Mouse (Mus musculus): ENCODE measurements around the gene Elmo2. TPM values are rescaled to one million over a fixed set of nuclear protein-coding genes. Genes with fewer than 3 reads are reported as not detected.

Elmo2 gene
- total RNA-seq, 1 experiment = 21.7 TPM

- no peak for DNase-seq (ENCODE audit: low read depth, low spot score)
- in situ Hi-C loops (cut with MboI; ENCODE audit: low sequenced_read_pairs in 2 of 2, unreplicated experiment in 2 of 2) = loop anchor here in 1 of 2 experiments (10.0 kb wide), 1 partner anchor 207 kb away; no protein-coding TSS in a partner anchor
- H3K9ac ChIP-seq (ENCODE audit: insufficient read depth, low read depth, low read length, poor library complexity, severe bottlenecking) = no peak overlapping the region
- H3K4me3 ChIP-seq (ENCODE audit: insufficient read depth in 1 of 2, low read depth in 1 of 2, low read length in 2 of 2, poor library complexity in 1 of 2, severe bottlenecking in 1 of 2) = no peak overlapping the region
- no peak overlapping the region for H3K27ac ChIP-seq (ENCODE audit: insufficient read depth, low read depth, low read length, poor library complexity, severe bottlenecking)
- H3K4me1 ChIP-seq (ENCODE audit: control insufficient read depth in 2 of 2, insufficient read depth in 2 of 2, low read length in 2 of 2, poor library complexity in 1 of 2) = peaks cover 2 to 15% of the 10 kb centered on the region in 2 experiments; a peak in 2 of 4 replicates
- no peaks in the 10 kb centered on the region for H3K9me3 ChIP-seq (ENCODE audit: control insufficient read depth, insufficient read depth, low read depth, low read length)
- TF ChIP-seq ZC3H11A (IDR thresholded peaks at IDR 0.05; ENCODE audit: borderline replicate concordance, low read depth, low read length) = no peak
- no peak for TF ChIP-seq HCFC1 (IDR thresholded peaks at IDR 0.05; ENCODE audit: borderline replicate concordance, insufficient read depth, low read length)
- TF ChIP-seq CHD2 (IDR thresholded peaks at IDR 0.05; ENCODE audit: low read depth, low read length) = no peak
- peaks cover 23% of the 10 kb centered on the region; the same call in 1 of the 2 replicates for H3K36me3 ChIP-seq (ENCODE audit: control insufficient read depth, insufficient read depth, low read length, poor library complexity, severe bottlenecking)
Observed at GRCm38 (mm10) chr2:165281779-165282311, 44.4 kb downstream of the Elmo2 start.

GRCm38 (mm10) chr2:165279351-165279750 is 46.9 kb downstream of the Elmo2 start:
- Histone ChIP-seq H3K9me3 (ENCODE audit: control insufficient read depth, insufficient read depth, low read depth, low read length) (no peaks in the 10 kb centered on the region), H3K4me3 (ENCODE audit: insufficient read depth in 1 of 2, low read depth in 1 of 2, low read length in 2 of 2, poor library complexity in 1 of 2, severe bottlenecking in 1 of 2) (no peak overlapping the region), H3K36me3 (ENCODE audit: control insufficient read depth, insufficient read depth, low read length, poor library complexity, severe bottlenecking) (peaks cover 26% of the 10 kb centered on the region; the same call in 1 of the 2 replicates), H3K9ac (ENCODE audit: insufficient read depth, low read depth, low read length, poor library complexity, severe bottlenecking) (no peak overlapping the region), H3K27ac (ENCODE audit: insufficient read depth, low read depth, low read length, poor library complexity, severe bottlenecking) (no peak overlapping the region), H3K4me1 (ENCODE audit: control insufficient read depth in 2 of 2, insufficient read depth in 2 of 2, low read length in 2 of 2, poor library complexity in 1 of 2) (peaks cover 0 to 2% of the 10 kb centered on the region in 2 experiments; a peak in 1 of 4 replicates)
- in situ Hi-C loops (cut with MboI; ENCODE audit: low sequenced_read_pairs in 2 of 2, unreplicated experiment in 2 of 2) = no loop called here
- TF ChIP-seq MAFK (IDR thresholded peaks at IDR 0.05; ENCODE audit: insufficient read depth, low read depth, low read length) (no peak), HCFC1 (IDR thresholded peaks at IDR 0.05; ENCODE audit: borderline replicate concordance, insufficient read depth, low read length) (no peak), ZC3H11A (IDR thresholded peaks at IDR 0.05; ENCODE audit: borderline replicate concordance, low read depth, low read length) (no peak)
- DNase-seq (ENCODE audit: low read depth, low spot score) = no peak

- peaks cover 26% of the 10 kb centered on the region; the same call in 1 of the 2 replicates for H3K36me3 ChIP-seq (ENCODE audit: control insufficient read depth, insufficient read depth, low read length, poor library complexity, severe bottlenecking)
- H3K9ac ChIP-seq (ENCODE audit: insufficient read depth, low read depth, low read length, poor library complexity, severe bottlenecking) = no peak overlapping the region
- in situ Hi-C loops (cut with MboI; ENCODE audit: low sequenced_read_pairs in 2 of 2, unreplicated experiment in 2 of 2) = no loop called here
- no peak for DNase-seq (ENCODE audit: low read depth, low spot score)
- no peak overlapping the region for H3K4me3 ChIP-seq (ENCODE audit: insufficient read depth in 1 of 2, low read depth in 1 of 2, low read length in 2 of 2, poor library complexity in 1 of 2, severe bottlenecking in 1 of 2)
- TF ChIP-seq MAFK (IDR thresholded peaks at IDR 0.05; ENCODE audit: insufficient read depth, low read depth, low read length) = no peak
- peaks cover 0 to 2% of the 10 kb centered on the region in 2 experiments; a peak in 1 of 4 replicates for H3K4me1 ChIP-seq (ENCODE audit: control insufficient read depth in 2 of 2, insufficient read depth in 2 of 2, low read length in 2 of 2, poor library complexity in 1 of 2)
- no peak overlapping the region for H3K27ac ChIP-seq (ENCODE audit: insufficient read depth, low read depth, low read length, poor library complexity, severe bottlenecking)
- H3K9me3 ChIP-seq (ENCODE audit: control insufficient read depth, insufficient read depth, low read depth, low read length) = no peaks in the 10 kb centered on the region
Observed at GRCm38 (mm10) chr2:165277188-165277740, 49.0 kb downstream of the Elmo2 start.

GRCm38 (mm10) chr2:165275824-165276223 is 50.5 kb downstream of the Elmo2 start:
- peaks cover 0 to 2% of the 10 kb centered on the region in 2 experiments; a peak in 1 of 4 replicates for H3K4me1 ChIP-seq (ENCODE audit: control insufficient read depth in 2 of 2, insufficient read depth in 2 of 2, low read length in 2 of 2, poor library complexity in 1 of 2)
- no peak overlapping the region for H3K4me3 ChIP-seq (ENCODE audit: insufficient read depth in 1 of 2, low read depth in 1 of 2, low read length in 2 of 2, poor library complexity in 1 of 2, severe bottlenecking in 1 of 2)
- peak; percentile 20 for DNase-seq (ENCODE audit: low read depth, low spot score)
- TF ChIP-seq MAFK (IDR thresholded peaks at IDR 0.05; ENCODE audit: insufficient read depth, low read depth, low read length) (no peak), ZNF384 (IDR thresholded peaks at IDR 0.05; ENCODE audit: low read depth, low read length) (no peak)
- H3K27ac ChIP-seq (ENCODE audit: insufficient read depth, low read depth, low read length, poor library complexity, severe bottlenecking) = no peak overlapping the region
- in situ Hi-C loops (cut with MboI; ENCODE audit: low sequenced_read_pairs in 2 of 2, unreplicated experiment in 2 of 2) = no loop called here
- H3K36me3 ChIP-seq (ENCODE audit: control insufficient read depth, insufficient read depth, low read length, poor library complexity, severe bottlenecking) = peaks cover 23% of the 10 kb centered on the region; the same call in 1 of the 2 replicates
- H3K9ac ChIP-seq (ENCODE audit: insufficient read depth, low read depth, low read length, poor library complexity, severe bottlenecking) = no peak overlapping the region
- no peaks in the 10 kb centered on the region for H3K9me3 ChIP-seq (ENCODE audit: control insufficient read depth, insufficient read depth, low read depth, low read length)

GRCm38 (mm10) chr2:165275124-165275640 is 51.1 kb downstream of the Elmo2 start:
- TF ChIP-seq ZC3H11A (IDR thresholded peaks at IDR 0.05; ENCODE audit: borderline replicate concordance, low read depth, low read length) (no peak), MAFK (IDR thresholded peaks at IDR 0.05; ENCODE audit: insufficient read depth, low read depth, low read length) (no peak), HCFC1 (IDR thresholded peaks at IDR 0.05; ENCODE audit: borderline replicate concordance, insufficient read depth, low read length) (no peak), ZNF384 (IDR thresholded peaks at IDR 0.05; ENCODE audit: low read depth, low read length) (no peak), CHD2 (IDR thresholded peaks at IDR 0.05; ENCODE audit: low read depth, low read length) (no peak)
- DNase-seq (ENCODE audit: low read depth, low spot score) = no peak
- Histone ChIP-seq H3K9me3 (ENCODE audit: control insufficient read depth, insufficient read depth, low read depth, low read length) (no peaks in the 10 kb centered on the region), H3K4me3 (ENCODE audit: insufficient read depth in 1 of 2, low read depth in 1 of 2, low read length in 2 of 2, poor library complexity in 1 of 2, severe bottlenecking in 1 of 2) (no peak overlapping the region), H3K9ac (ENCODE audit: insufficient read depth, low read depth, low read length, poor library complexity, severe bottlenecking) (no peak overlapping the region), H3K4me1 (ENCODE audit: control insufficient read depth in 2 of 2, insufficient read depth in 2 of 2, low read length in 2 of 2, poor library complexity in 1 of 2) (peaks cover 0 to 2% of the 10 kb centered on the region in 2 experiments; a peak in 1 of 4 replicates), H3K27ac (ENCODE audit: insufficient read depth, low read depth, low read length, poor library complexity, severe bottlenecking) (no peak overlapping the region), H3K36me3 (ENCODE audit: control insufficient read depth, insufficient read depth, low read length, poor library complexity, severe bottlenecking) (peaks cover 16% of the 10 kb centered on the region; the same call in 1 of the 2 replicates)
- in situ Hi-C loops (cut with MboI; ENCODE audit: low sequenced_read_pairs in 2 of 2, unreplicated experiment in 2 of 2) = no loop called here
